Mouse (Mus musculus) kidney, postnatal 0 days (tissue): ENCODE data around the gene Ush1c. TPM values are rescaled to one million over a fixed set of nuclear protein-coding genes. Genes with fewer than 3 reads are reported as not detected.
"Not testable (repeated sequence)": the region's sequence is repeated elsewhere in the genome, so short reads cannot be mapped to it uniquely, and the experiment has no call there.

ENCODE experiments used
- ATAC-seq: fragments of 200-750 bp; cut with Nextera tagmentation; replicated peaks from 2 replicates; pipeline ENCODE4 v1.8.0; 2017; ENCODE audit warnings: low read depth, moderate number of reproducible peaks, moderate TSS enrichment, moderate library complexity; ENCODE audit not compliant: low FRiP score
- DNase-seq: peaks from one replicate; pipeline ENCODE4 v3.0.0-alpha.2; 2016; ENCODE audit warnings: low spot score
- H3K27ac ChIP-seq: fragments of 300-500 bp; sonication (generic); 2 replicates; pipeline ENCODE4 v1.5.1; 2014; ENCODE audit warnings: mild to moderate bottlenecking
- H3K27me3 ChIP-seq: fragments of 300-500 bp; sonication (generic); 2 replicates; pipeline ENCODE4 v1.6.1; 2014; ENCODE audit warnings: low read length, mixed read lengths; ENCODE audit not compliant: insufficient read depth
- H3K36me3 ChIP-seq: fragments of 300-500 bp; sonication (generic); 2 replicates; pipeline ENCODE4 v1.6.1; 2014; ENCODE audit warnings: low read length, mixed read lengths; ENCODE audit not compliant: insufficient read depth
- H3K4me1 ChIP-seq: fragments of 300-500 bp; sonication (generic); replicated peaks from 2 replicates; pipeline ENCODE4 v1.6.1; 2014; ENCODE audit warnings: antibody characterized with exemption, low read length, mixed read lengths; ENCODE audit not compliant: insufficient read depth
- H3K4me2 ChIP-seq: fragments of 300-500 bp; sonication (generic); 2 replicates; pipeline ENCODE4 v1.6.1; 2014; ENCODE audit warnings: mild to moderate bottlenecking, low read length, moderate library complexity, mixed read lengths
- H3K4me3 ChIP-seq: fragments of 300-500 bp; sonication (generic); replicated peaks from 2 replicates; pipeline ENCODE4 v1.5.1; 2014; ENCODE audit warnings: low read depth, low read length
- H3K9ac ChIP-seq: fragments of 300-500 bp; sonication (generic); 2 replicates; pipeline ENCODE4 v1.6.1; 2014; ENCODE audit warnings: low read depth, low read length
- H3K9me3 ChIP-seq: fragments of 300-500 bp; sonication (generic); replicated peaks from 2 replicates; pipeline ENCODE4 v1.6.1; 2016; ENCODE audit warnings: low read length, inconsistent platforms, mixed read lengths
- CTCF ChIP-seq: IDR thresholded peaks from 2 replicates; pipeline ENCODE4 v1.5.1; 2016; ENCODE audit warnings: antibody characterized with exemption, low read depth, mild to moderate bottlenecking, moderate library complexity
- WGBS: fragments of 180-500 bp; shearing (Covaris S2); extraction: QIAGEN DNeasy Blood & Tissue Kit; methylation state at CpG from one replicate; pipeline ENCODE4 v1.1.7; 2014; 5-methylcytosine and 5-hydroxymethylcytosine counted together
- polyA plus RNA-seq: library from polyadenylated mRNA; unstranded; fragments of >200 nt; fragmentation: Nextera tagmentation; extraction: Ambion mirVana; gene quantifications from 2 replicates; pipeline ENCODE4 v1.2.1, GENCODE M21; 2015

The Ush1c gene
- polyA plus RNA-seq, 1 experiment from 2014 or later = 36.8 TPM

- no peak overlapping the region for H3K9ac ChIP-seq
- no peaks in the 10 kb centered on the region for H3K36me3 ChIP-seq
- 70% methylated on average over 5 of the region's 5 CpGs for WGBS
These were observed 42.9 kb downstream of the Ush1c start for GRCm38 (mm10) chr7:46195356-46195755.

GRCm38 (mm10) chr7:46184232-46184631 lies 54.1 kb downstream of the Ush1c start:
- H3K27ac ChIP-seq = no peak overlapping the region
- ATAC-seq (no peak), DNase-seq (no peak)
- H3K4me2 ChIP-seq = no peak overlapping the region
- H3K4me3 ChIP-seq = no peak overlapping the region
- H3K27me3 ChIP-seq = peaks cover 11% of the 10 kb centered on the region; the same call in 1 of the 2 replicates
- H3K9me3 ChIP-seq = no peaks in the 10 kb centered on the region
- H3K9ac ChIP-seq = no peak overlapping the region
- H3K4me1 ChIP-seq = no peaks in the 10 kb centered on the region
- H3K36me3 ChIP-seq = no peaks in the 10 kb centered on the region
- no peak for TF ChIP-seq CTCF

More at GRCm38 (mm10) chr7:46195356-46195755, 42.9 kb downstream of the Ush1c start:
- no peak for TF ChIP-seq CTCF
- Histone ChIP-seq H3K9me3 (no peaks in the 10 kb centered on the region), H3K4me3 (no peak overlapping the region), H3K4me2 (no peak overlapping the region), H3K27ac (no peak overlapping the region), H3K4me1 (no peaks in the 10 kb centered on the region), H3K27me3 (no peaks in the 10 kb centered on the region)
- no peak for ATAC-seq
- no peak for DNase-seq

- 4% methylated on average over 3 of the region's 3 CpGs for WGBS
- Histone ChIP-seq H3K9me3 (no peaks in the 10 kb centered on the region), H3K4me3 (no peak overlapping the region), H3K4me2 (no peak overlapping the region), H3K4me1 (no peaks in the 10 kb centered on the region), H3K36me3 (no peaks in the 10 kb centered on the region), H3K27ac (no peak overlapping the region), H3K27me3 (peaks cover 27% of the 10 kb centered on the region; the same call in 1 of the 2 replicates), H3K9ac (no peak overlapping the region)
- ATAC-seq (no peak), DNase-seq (peak; percentile 80)
- peak; percentile 91 for TF ChIP-seq CTCF
These were observed 56.7 kb downstream of the Ush1c start for GRCm38 (mm10) chr7:46181590-46181989.

GRCm38 (mm10) chr7:46179431-46180275 lies 58.6 kb downstream of the Ush1c start, which contains the start of gene Abcc8:
Abcc8 (minus strand) TSS chr7:46180033.
- Histone ChIP-seq H3K36me3 (no peaks in the 10 kb centered on the region), H3K4me1 (no peaks in the 10 kb centered on the region), H3K27me3 (peaks cover 27% of the 10 kb centered on the region; the same call in 1 of the 2 replicates), H3K4me3 (peak within 1 kb of the TSS; percentile 31), H3K4me2 (peak within 1 kb of the TSS; percentile 59), H3K9me3 (no peaks in the 10 kb centered on the region), H3K27ac (no peak within 1 kb of the TSS), H3K9ac (no peak within 1 kb of the TSS)
- ATAC-seq (peak; percentile 40), DNase-seq (no peak)
- 1% methylated on average over 67 of the region's 75 CpGs for WGBS
- no peak for TF ChIP-seq CTCF

GRCm38 (mm10) chr7:46168980-46169379 lies 69.3 kb downstream of the Ush1c start:
- H3K4me2 ChIP-seq, H3K4me3 ChIP-seq, DNase-seq, H3K27ac ChIP-seq, H3K9ac ChIP-seq, H3K36me3 ChIP-seq, ATAC-seq, H3K9me3 ChIP-seq, H3K4me1 ChIP-seq, H3K27me3 ChIP-seq: not testable (repeated sequence)
- 75% methylated on average over 1 of the region's 1 CpGs for WGBS

- no peak for ATAC-seq
These were observed 69.9 kb downstream of the Ush1c start for GRCm38 (mm10) chr7:46168402-46168801.

More at GRCm38 (mm10) chr7:46168402-46168801, 69.9 kb downstream of the Ush1c start:
- TF ChIP-seq CTCF = no peak
- Histone ChIP-seq H3K4me3 (no peak overlapping the region), H3K27me3 (no peaks in the 10 kb centered on the region), H3K36me3 (no peaks in the 10 kb centered on the region), H3K27ac (no peak overlapping the region), H3K4me1 (no peaks in the 10 kb centered on the region), H3K4me2 (no peak overlapping the region), H3K9ac (no peak overlapping the region), H3K9me3 (no peaks in the 10 kb centered on the region)
- 92% methylated on average over 6 of the region's 6 CpGs for WGBS
- no peak for DNase-seq
